Mouse (Mus musculus): ENCODE measurements at regions not wholly inside any gene's neighbourhood (a gene's known extent, or its start where the extent isn't known, plus 50 kb on each side); places are given as distances from the start of the nearest gene placed in this dataset.

DNA sequence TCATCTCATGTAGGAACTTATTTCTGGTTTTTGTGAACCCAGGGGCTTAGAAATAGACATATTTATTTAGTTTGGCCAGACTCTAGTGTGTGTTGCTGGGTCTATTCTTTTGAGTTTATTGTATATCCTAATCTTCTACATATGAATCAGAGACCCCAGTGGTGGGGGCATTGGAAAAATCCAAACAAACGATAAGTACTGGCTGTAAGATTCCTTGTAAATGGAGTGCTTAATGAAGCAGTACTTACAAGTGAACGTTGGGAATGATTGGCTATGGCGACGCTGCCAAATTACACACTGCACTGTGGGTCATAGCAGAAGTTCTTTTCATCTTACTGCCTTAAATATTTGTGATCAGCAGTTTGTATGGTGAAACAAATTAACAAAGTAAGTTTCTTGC, 289.0 kb downstream of the Meis1 start:
- TF ChIP-seq POLR2A (IDR thresholded peaks at IDR 0.05; ENCODE audit: insufficient read depth, low read depth, low read length) (no peak), CTCF (IDR thresholded peaks at IDR 0.05; ENCODE audit: insufficient read depth, low read depth, low read length) (no peak)

Measured in olfactory bulb, adult 2 months (tissue).